ENCODE assay signal across 25 mouse cellular contexts in genomic region chr19:30489786-30490185, GRCm38 (mm10). TPM values are rescaled to one million over a fixed set of nuclear protein-coding genes. Genes with fewer than 3 reads are reported as not detected.
DNase-seq lines count a peak whose midpoint lies in the region; ATAC-seq lines count a peak whose summit lies in the region.
"Had no signal": no experiment of that assay in that cellular context is flagged by ENCODE, and none has a peak within 500 bp of the region (broad histone marks: within the 10 kb centered on the region; RNA-seq: fewer than 3 reads in every experiment).

No protein-coding gene starts in this region.

- ATAC-seq in midbrain, embryonic 11.5 days (ENCODE audit: low FRiP score), result no peak
- ATAC-seq in midbrain, embryonic 14.5 days (ENCODE audit: low FRiP score, low TSS enrichment), result no peak
- ATAC-seq: intestine, embryonic 15.5 days had no signal

- H3K27me3 ChIP-seq in midbrain, embryonic 11.5 days (ENCODE audit: control insufficient read depth, insufficient read depth, low read length), result no peaks in the 10 kb centered on the region
- no peaks in the 10 kb centered on the region for H3K27me3 ChIP-seq in midbrain, embryonic 14.5 days (ENCODE audit: control insufficient read depth, insufficient read depth, low read length)
- H3K27me3 ChIP-seq: CH12.LX; intestine, embryonic 15.5 days; limb, embryonic 13.5 days; neural tube, embryonic 13.5 days had no signal

- no peak overlapping the region for H3K27ac ChIP-seq in midbrain, embryonic 11.5 days (ENCODE audit: low read depth, low read length)
- no peak overlapping the region for H3K27ac ChIP-seq in midbrain, embryonic 14.5 days (replicated peaks; ENCODE audit: low read depth, low read length)
- H3K27ac ChIP-seq: heart, embryonic 10.5 days; intestine, embryonic 15.5 days; limb, embryonic 13.5 days; liver, embryonic 14.5 days; neural tube, embryonic 13.5 days; stomach, postnatal 0 days had no signal

- H3K9ac ChIP-seq in midbrain, embryonic 11.5 days (ENCODE audit: low read length), result no peak overlapping the region
- H3K9ac ChIP-seq in midbrain, embryonic 14.5 days (replicated peaks; ENCODE audit: low read length), result no peak overlapping the region
- H3K9ac ChIP-seq: intestine, embryonic 15.5 days; limb, embryonic 13.5 days; liver, embryonic 14.5 days; lung, embryonic 14.5 days; neural tube, embryonic 13.5 days had no signal

- H3K4me1 ChIP-seq in midbrain, embryonic 11.5 days (ENCODE audit: control insufficient read depth, insufficient read depth, low read length), result no peaks in the 10 kb centered on the region
- H3K4me1 ChIP-seq in midbrain, embryonic 14.5 days (ENCODE audit: control insufficient read depth, insufficient read depth, low read length), result no peaks in the 10 kb centered on the region
- H3K4me1 ChIP-seq: intestine, embryonic 15.5 days; neural tube, embryonic 13.5 days had no signal

- no peaks in the 10 kb centered on the region for H3K36me3 ChIP-seq in midbrain, embryonic 11.5 days (ENCODE audit: control insufficient read depth, insufficient read depth, low read length)
- no peaks in the 10 kb centered on the region for H3K36me3 ChIP-seq in midbrain, embryonic 14.5 days (ENCODE audit: control insufficient read depth, insufficient read depth, low read length)
- H3K36me3 ChIP-seq: G1E; heart, embryonic 10.5 days; intestine, embryonic 15.5 days; limb, embryonic 13.5 days; neural tube, embryonic 13.5 days had no signal

- H3K4me3 ChIP-seq in midbrain, embryonic 11.5 days (ENCODE audit: low read depth, low read length), result no peak overlapping the region
- no peak overlapping the region for H3K4me3 ChIP-seq in midbrain, embryonic 14.5 days (replicated peaks; ENCODE audit: low read depth, low read length)
- H3K4me3 ChIP-seq: heart, embryonic 10.5 days; intestine, embryonic 15.5 days; limb, embryonic 13.5 days; neural tube, embryonic 13.5 days had no signal

- DNase-seq in midbrain, embryonic 11.5 days (ENCODE audit: low spot score, missing footprints), result peak; percentile 82
- DNase-seq in midbrain, embryonic 14.5 days, result no peak
- DNase-seq in embryo, embryonic 11 days, result peak; percentile 74
- DNase-seq in forelimb bud, embryonic 11.5 days (ENCODE audit: low read depth, low spot score), result peak; percentile 50
- peak; percentile 34 for DNase-seq in retina, embryonic 14.5 days (ENCODE audit: low spot score)
- no peak for DNase-seq in frontal cortex, adult 2 months (ENCODE audit: extremely low spot score in 1 of 2, low spot score in 1 of 2)
- no peak for DNase-seq in lung, postnatal 10 days
- DNase-seq: adrenal gland, adult 2 months; B cell, adult 2 months; cerebellum, adult 18-20 months; cerebellum, postnatal 14 days; kidney, adult 9 months; kidney, postnatal 14 days; lung, embryonic 14.5 days; lung, postnatal 4 days; thymus, adult 2 months had no signal

- H3K9me3 ChIP-seq in midbrain, embryonic 11.5 days (ENCODE audit: control insufficient read depth, low read length), result no peaks in the 10 kb centered on the region
- H3K9me3 ChIP-seq in midbrain, embryonic 14.5 days (ENCODE audit: control insufficient read depth, low read length), result no peaks in the 10 kb centered on the region
- H3K9me3 ChIP-seq: G1E; heart, embryonic 10.5 days; intestine, embryonic 15.5 days; limb, embryonic 13.5 days; neural tube, embryonic 13.5 days had no signal

- no peak overlapping the region for H3K4me2 ChIP-seq in midbrain, embryonic 11.5 days
- no peak overlapping the region for H3K4me2 ChIP-seq in midbrain, embryonic 14.5 days (ENCODE audit: low read length)
- H3K4me2 ChIP-seq: intestine, embryonic 15.5 days; limb, embryonic 13.5 days; lung, embryonic 14.5 days; neural tube, embryonic 13.5 days had no signal

- 70% methylated on average over 3 of the region's 3 CpGs for WGBS in midbrain, embryonic 11.5 days
- WGBS in midbrain, embryonic 14.5 days, result 48% methylated on average over 3 of the region's 3 CpGs

RNA-seq across cellular contexts. Expression of gene Dkk1, which starts 59.7 kb away (rescaled TPM):
- polyA plus RNA-seq in midbrain, embryonic 11.5 days (2014; fragmentation: Nextera tagmentation; extraction: Ambion mirVana), result 4.2 and 5.2 TPM in 2 replicates
- polyA plus RNA-seq in midbrain, embryonic 14.5 days (2014; fragmentation: Nextera tagmentation; extraction: Ambion mirVana), result 2.8 and 3.6 TPM in 2 replicates
- 0.06 TPM in 2 replicates for polyA plus RNA-seq in frontal cortex, adult 2 months (2012; rRNA removed)
- polyA plus RNA-seq: adrenal gland, adult 2 months; G1E; small intestine, adult 2 months had no signal

Comparison
In these comparisons a context has a peak if more than half of its experiments do, and no peak if none do; other contexts are left out.
1. DNase-seq: peak in midbrain, embryonic 11.5 days (single experiment), embryo, embryonic 11 days (single experiment), forelimb bud, embryonic 11.5 days (single experiment) and retina, embryonic 14.5 days (single experiment); none in midbrain, embryonic 14.5 days (single experiment), frontal cortex, adult 2 months (0 of 2) and lung, postnatal 10 days (single experiment).